Mouse (Mus musculus) heart, embryonic 11.5 days (tissue): ENCODE data around the gene Fam131a. TPM values are rescaled to one million over a fixed set of nuclear protein-coding genes. Genes with fewer than 3 reads are reported as not detected.

Experiments used
- ATAC-seq: fragments of 200-750 bp; cut with Nextera tagmentation; replicated peaks from 2 replicates; pipeline ENCODE4 v1.8.0; 2017; ENCODE audit warnings: moderate library complexity; ENCODE audit not compliant: insufficient number of reproducible peaks, low FRiP score, low TSS enrichment
- H3K27ac ChIP-seq: fragments of 300-500 bp; sonication (generic); 2 replicates; pipeline ENCODE4 v1.5.1; 2014; ENCODE audit warnings: mild to moderate bottlenecking, low read depth, low read length
- H3K27me3 ChIP-seq: fragments of 300-500 bp; sonication (generic); 2 replicates; pipeline ENCODE4 v1.6.1; 2014; ENCODE audit warnings: mild to moderate bottlenecking, low read length, mixed read lengths; ENCODE audit not compliant: control insufficient read depth, insufficient read depth
- H3K36me3 ChIP-seq: fragments of 300-500 bp; sonication (generic); 2 replicates; pipeline ENCODE4 v1.6.1; 2014; ENCODE audit warnings: mild to moderate bottlenecking, low read length, moderate library complexity, mixed read lengths; ENCODE audit not compliant: control insufficient read depth, insufficient read depth
- H3K4me1 ChIP-seq: fragments of 300-500 bp; sonication (generic); 2 replicates; pipeline ENCODE4 v1.6.1; 2014; ENCODE audit warnings: low read length; ENCODE audit not compliant: control insufficient read depth, insufficient read depth
- H3K4me2 ChIP-seq: fragments of 300-500 bp; sonication (generic); 2 replicates; pipeline ENCODE4 v1.6.1; 2014; ENCODE audit warnings: mild to moderate bottlenecking, moderate library complexity
- H3K4me3 ChIP-seq: fragments of 300-500 bp; sonication (generic); 2 replicates; pipeline ENCODE4 v1.5.1; 2014; ENCODE audit warnings: low read depth, low read length
- H3K9ac ChIP-seq: fragments of 300-500 bp; sonication (generic); 2 replicates; pipeline ENCODE4 v1.6.1; 2014; ENCODE audit warnings: mild to moderate bottlenecking, low read depth, low read length, moderate library complexity
- H3K9me3 ChIP-seq: fragments of 300-500 bp; sonication (generic); replicated peaks from 2 replicates; pipeline ENCODE4 v1.6.1; 2016; ENCODE audit warnings: low read length; ENCODE audit not compliant: control insufficient read depth
- WGBS: fragments of 180-500 bp; shearing (Covaris S2); extraction: QIAGEN DNeasy Blood & Tissue Kit; methylation state at CpG from one replicate; pipeline ENCODE4 v1.1.7; 2014; ENCODE audit not compliant: insufficient replicate concordance; 5-methylcytosine and 5-hydroxymethylcytosine counted together
- polyA plus RNA-seq: library from polyadenylated mRNA; unstranded; fragments of >200 nt; fragmentation: Nextera tagmentation; extraction: Ambion mirVana; gene quantifications from 2 replicates; pipeline ENCODE4 v1.2.1, GENCODE M21; 2014

The Fam131a gene
- polyA plus RNA-seq, 1 experiment from 2014 or later: 2.6 TPM

DNA sequence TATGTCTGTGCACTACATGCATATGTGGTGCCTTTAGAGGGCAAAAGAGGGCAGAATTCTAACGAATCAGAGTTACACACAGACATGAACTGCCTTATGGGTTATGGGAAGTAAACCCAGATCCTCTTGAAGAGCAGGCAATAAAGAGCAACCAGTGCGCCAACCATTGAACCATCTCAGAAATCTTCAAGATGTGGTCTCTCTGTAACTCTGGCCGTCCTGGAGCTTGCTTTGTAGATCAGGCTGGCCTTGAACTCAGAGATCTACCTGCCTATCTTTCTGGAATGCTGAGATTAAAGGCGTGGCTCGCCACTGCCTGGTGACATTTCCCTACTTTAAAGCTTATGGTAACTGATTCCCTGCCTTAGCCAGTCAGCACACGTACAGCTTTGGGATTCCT is 21.2 kb upstream of the Fam131a start:
- no peak for ATAC-seq
- peak overlapping the region; percentile 97; the same call in 1 of the 2 replicates for H3K4me3 ChIP-seq
- peaks cover 17% of the 10 kb centered on the region for H3K36me3 ChIP-seq
- H3K4me2 ChIP-seq: peak overlapping the region; percentile 98
- no peaks in the 10 kb centered on the region for H3K9me3 ChIP-seq
- no peak overlapping the region for H3K27ac ChIP-seq
- no peaks in the 10 kb centered on the region for H3K27me3 ChIP-seq
- 29% methylated on average over 6 of the region's 6 CpGs for WGBS
- H3K4me1 ChIP-seq: peaks cover 14% of the 10 kb centered on the region
- no peak overlapping the region for H3K9ac ChIP-seq

DNA sequence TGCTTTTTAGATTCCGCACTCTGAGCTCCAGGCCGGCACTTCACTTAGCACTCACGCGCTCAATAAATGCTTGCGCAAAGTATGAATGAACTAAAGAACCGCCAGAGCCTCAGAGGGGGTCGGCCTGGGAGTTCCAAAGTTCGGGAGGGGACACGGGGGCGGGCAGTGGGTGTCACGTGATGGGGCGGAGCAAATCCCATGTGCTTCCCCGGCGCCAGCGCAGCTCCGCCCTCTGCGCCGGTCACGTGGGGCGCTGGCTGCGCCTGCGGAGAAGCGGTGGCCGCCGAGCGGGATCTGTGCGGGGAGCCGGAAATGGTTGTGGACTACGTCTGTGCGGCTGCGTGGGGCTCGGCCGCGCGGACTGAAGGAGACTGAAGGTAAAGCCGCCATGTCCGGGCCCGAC is 20.5 kb upstream of the Fam131a start:
- under 1% methylated on average over 38 of the region's 38 CpGs for WGBS
- peaks cover 21% of the 10 kb centered on the region for H3K36me3 ChIP-seq
- H3K4me2 ChIP-seq: peak overlapping the region; percentile 98
- peak overlapping the region; percentile 96 for H3K27ac ChIP-seq
- peak overlapping the region; percentile 94 for H3K9ac ChIP-seq
- H3K4me1 ChIP-seq: peaks cover 17% of the 10 kb centered on the region
- ATAC-seq: peak; percentile 92
- no peaks in the 10 kb centered on the region for H3K9me3 ChIP-seq
- H3K27me3 ChIP-seq: no peaks in the 10 kb centered on the region
- H3K4me3 ChIP-seq: peak overlapping the region; percentile 97

DNA sequence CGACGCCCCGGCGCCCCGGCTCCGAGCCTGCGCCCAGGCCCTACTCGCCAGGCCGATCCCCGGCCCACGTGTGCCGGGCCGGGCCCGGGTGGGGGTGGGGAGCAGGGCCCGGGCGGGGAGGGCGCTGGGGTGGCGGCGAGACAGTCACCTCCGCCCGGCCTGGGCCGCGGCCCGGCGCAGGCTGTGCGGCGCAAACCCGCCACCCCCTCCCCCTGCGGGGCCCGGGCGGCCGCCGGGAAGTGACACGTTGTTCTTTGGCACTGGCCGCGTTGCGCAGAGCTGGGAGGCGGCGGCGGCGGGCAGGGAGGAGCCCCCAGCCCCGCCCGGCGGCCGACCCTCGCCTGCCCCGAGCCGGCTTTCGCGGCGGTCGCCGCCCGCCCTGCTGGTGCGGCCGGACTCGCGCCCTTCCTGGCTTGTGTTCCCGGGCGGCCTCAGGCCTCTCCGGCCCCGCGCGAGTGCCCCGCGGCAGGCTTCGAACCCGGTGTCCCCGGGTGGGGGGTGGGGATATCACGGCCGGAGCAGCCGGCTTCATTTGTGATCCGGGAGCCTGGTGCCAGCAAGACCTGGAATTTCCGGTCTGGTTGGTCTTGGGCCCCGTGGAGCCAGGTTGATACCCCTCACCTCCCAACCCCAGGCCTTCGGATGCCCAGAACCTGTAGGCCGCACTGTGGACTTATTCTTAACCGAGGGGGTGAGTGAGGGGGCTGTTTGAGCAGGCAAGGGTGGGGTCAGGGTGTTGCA is 19.9 kb upstream of the Fam131a start:
- Histone ChIP-seq H3K9me3 (no peaks in the 10 kb centered on the region), H3K27ac (peak overlapping the region; percentile 96), H3K4me3 (peak overlapping the region; percentile 97), H3K4me1 (peaks cover 20% of the 10 kb centered on the region), H3K4me2 (peak overlapping the region; percentile 98), H3K36me3 (peaks cover 27% of the 10 kb centered on the region), H3K9ac (peak overlapping the region; percentile 94), H3K27me3 (no peaks in the 10 kb centered on the region)
- ATAC-seq: peak; percentile 80
- WGBS: under 1% methylated on average over 31 of the region's 78 CpGs

DNA sequence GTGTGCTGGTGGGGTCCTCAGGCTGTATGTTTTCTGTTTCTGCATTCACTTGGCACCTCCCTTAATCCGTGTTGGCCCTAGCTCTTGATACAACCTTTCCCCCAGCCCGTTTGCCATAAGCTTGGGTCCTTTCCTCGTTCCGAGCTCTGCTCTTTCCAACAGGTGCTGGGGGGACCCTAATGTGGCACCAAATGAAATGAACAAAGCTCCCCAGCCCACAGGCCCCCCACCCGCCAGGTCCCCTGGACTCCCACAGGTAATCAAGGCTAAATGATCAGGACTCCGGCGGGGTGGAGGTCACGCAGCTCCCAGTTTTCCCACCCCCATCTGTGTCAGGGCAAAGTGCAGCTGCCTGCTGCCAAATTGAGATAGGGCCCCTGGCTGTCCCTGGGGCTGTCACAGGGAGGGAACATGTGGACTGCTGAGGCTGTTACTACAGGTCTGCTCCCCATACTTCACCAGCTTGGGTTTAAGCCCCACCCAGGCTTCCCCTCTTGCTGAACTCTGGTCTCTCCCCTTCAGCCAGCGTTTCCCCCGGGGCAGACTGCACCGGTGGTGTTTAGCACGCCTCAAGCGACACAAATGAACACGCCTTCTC is 19.2 kb upstream of the Fam131a start:
- Histone ChIP-seq H3K4me3 (peak overlapping the region; percentile 97), H3K9ac (peak overlapping the region; percentile 94), H3K27ac (peak overlapping the region; percentile 96), H3K9me3 (no peaks in the 10 kb centered on the region), H3K36me3 (peaks cover 33% of the 10 kb centered on the region), H3K4me2 (peak overlapping the region; percentile 98), H3K27me3 (no peaks in the 10 kb centered on the region), H3K4me1 (peaks cover 20% of the 10 kb centered on the region)
- WGBS: 6% methylated on average over 14 of the region's 14 CpGs
- ATAC-seq: no peak; the same call in 1 of the 2 replicates

DNA sequence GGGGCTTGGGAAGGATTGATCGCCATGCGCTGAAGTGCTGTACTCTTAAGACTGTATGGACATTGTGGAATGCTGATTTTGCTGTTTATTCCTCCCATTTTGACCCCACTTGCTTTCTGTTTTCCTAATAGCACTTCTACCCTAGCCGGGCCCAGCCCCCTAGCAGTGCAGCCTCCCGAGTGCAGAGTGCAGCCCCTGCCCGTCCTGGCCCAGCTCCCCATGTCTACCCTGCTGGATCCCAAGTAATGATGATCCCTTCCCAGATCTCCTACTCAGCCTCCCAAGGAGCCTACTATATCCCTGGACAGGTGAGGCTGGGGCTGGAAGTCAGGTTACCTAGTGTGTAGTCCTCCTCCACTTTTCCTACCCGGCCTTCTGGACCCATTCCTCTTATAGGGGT is 17.8 kb upstream of the Fam131a start:
- Histone ChIP-seq H3K9ac (no peak overlapping the region), H3K4me1 (peaks cover 20% of the 10 kb centered on the region), H3K27me3 (no peaks in the 10 kb centered on the region), H3K4me3 (no peak overlapping the region), H3K9me3 (no peaks in the 10 kb centered on the region), H3K4me2 (peak overlapping the region; percentile 98), H3K27ac (no peak overlapping the region), H3K36me3 (peaks cover 45% of the 10 kb centered on the region)
- no peak for ATAC-seq
- 96% methylated on average over 6 of the region's 6 CpGs for WGBS

DNA sequence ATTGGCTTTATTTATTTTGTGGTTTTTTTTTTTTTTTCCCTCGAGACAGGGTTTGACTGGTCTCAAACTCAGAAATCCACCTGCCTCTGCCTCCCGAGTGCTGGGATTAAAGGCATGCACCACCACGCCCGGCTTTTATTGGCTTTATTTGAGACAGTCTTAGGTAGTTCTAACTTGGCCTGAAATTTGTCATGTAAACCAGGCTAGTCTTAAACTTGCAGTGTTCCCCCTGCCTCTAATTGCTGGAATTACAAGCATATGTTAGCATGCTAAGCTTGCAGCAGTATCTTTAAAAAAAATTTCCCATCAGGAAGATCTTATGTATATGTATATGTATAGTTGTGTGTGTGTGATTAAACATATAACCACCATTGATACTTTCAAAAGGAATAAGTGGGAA is 16.3 kb upstream of the Fam131a start:
- Histone ChIP-seq H3K27me3 (no peaks in the 10 kb centered on the region), H3K27ac (no peak overlapping the region), H3K9me3 (no peaks in the 10 kb centered on the region), H3K4me2 (no peak overlapping the region), H3K9ac (no peak overlapping the region), H3K4me1 (peaks cover 20% of the 10 kb centered on the region), H3K36me3 (peaks cover 57% of the 10 kb centered on the region), H3K4me3 (no peak overlapping the region)
- no peak for ATAC-seq
- WGBS: 81% methylated on average over 4 of the region's 4 CpGs

DNA sequence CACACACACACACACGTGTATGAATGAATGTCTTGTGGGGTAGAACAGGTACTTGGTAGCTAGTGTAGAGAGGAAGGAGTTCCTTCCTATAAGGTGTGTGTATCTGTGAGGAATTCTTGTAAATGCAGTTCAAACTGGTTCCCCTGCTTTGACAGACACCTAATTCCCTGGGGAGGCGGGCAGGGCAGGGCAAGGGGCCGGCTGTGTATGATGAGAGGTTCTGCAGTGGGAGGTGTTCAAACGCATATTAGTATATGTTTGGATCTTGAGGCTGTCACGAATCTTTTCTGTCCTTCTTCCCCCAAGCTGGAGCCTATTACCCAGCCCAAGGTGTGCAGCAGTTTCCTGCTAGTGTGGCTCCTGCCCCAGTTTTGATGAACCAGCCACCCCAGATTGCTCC is 15.7 kb upstream of the Fam131a start:
- Histone ChIP-seq H3K36me3 (peaks cover 61% of the 10 kb centered on the region), H3K4me3 (no peak overlapping the region), H3K27ac (no peak overlapping the region), H3K4me2 (no peak overlapping the region), H3K27me3 (no peaks in the 10 kb centered on the region), H3K4me1 (peaks cover 20% of the 10 kb centered on the region), H3K9ac (no peak overlapping the region), H3K9me3 (no peaks in the 10 kb centered on the region)
- ATAC-seq: no peak
- 87% methylated on average over 5 of the region's 5 CpGs for WGBS

DNA sequence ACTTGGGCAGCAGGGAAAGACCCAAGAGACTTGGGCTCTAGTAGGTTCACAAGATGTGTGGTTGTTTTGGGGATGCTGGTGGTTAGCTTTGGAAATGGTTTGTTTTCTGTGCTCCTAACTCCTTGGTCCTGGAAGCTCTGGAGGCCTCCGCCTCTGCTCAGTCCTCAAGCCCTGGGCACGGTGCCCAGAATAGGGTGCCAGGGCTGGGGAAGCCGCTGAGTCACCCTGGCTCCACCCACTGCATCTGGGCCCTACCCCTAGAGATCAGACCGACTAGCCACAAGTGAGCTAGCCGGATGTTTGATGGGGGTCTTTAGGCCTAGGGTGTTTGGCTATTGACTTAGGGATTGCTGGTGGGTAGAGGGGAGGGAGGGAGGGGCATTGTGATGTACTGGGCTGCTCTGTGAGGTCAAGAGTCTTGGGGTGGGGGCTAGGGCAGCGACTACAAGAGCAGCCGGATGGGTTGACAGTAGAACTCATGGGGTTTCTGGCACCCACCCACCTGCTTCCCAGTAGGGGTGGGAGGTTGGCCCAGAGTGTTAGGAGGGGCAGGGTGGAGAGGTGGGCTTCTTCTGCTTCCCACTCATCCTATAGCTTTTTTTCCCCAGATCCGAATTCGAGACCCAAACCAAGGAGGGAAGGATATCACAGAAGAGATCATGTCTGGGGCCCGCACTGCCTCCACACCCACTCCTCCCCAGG is 14.9 kb upstream of the Fam131a start:
- peaks cover 20% of the 10 kb centered on the region for H3K4me1 ChIP-seq
- no peak overlapping the region for H3K27ac ChIP-seq
- no peak overlapping the region for H3K4me3 ChIP-seq
- H3K27me3 ChIP-seq: no peaks in the 10 kb centered on the region
- H3K36me3 ChIP-seq: peaks cover 68% of the 10 kb centered on the region
- no peak overlapping the region for H3K9ac ChIP-seq
- no peaks in the 10 kb centered on the region for H3K9me3 ChIP-seq
- WGBS: 86% methylated on average over 10 of the region's 10 CpGs
- H3K4me2 ChIP-seq: no peak overlapping the region
- no peak for ATAC-seq
